Mouse (Mus musculus) layer of hippocampus, adult 9-11 months (tissue): Measurements from ENCODE around the gene Homer3.

Source experiments
- DNase-seq: peaks from one replicate; pipeline ENCODE4 v3.0.0; 2022

Gene Homer3

GRCm38 (mm10) chr8:70340659-70341058, 58.0 kb downstream of the Homer3 start:
- DNase-seq, result peak; percentile 56

- DNase-seq, result no peak
Measured at GRCm38 (mm10) chr8:70342007-70342406, 59.4 kb downstream of the Homer3 start.

- no peak for DNase-seq
Measured at GRCm38 (mm10) chr8:70343076-70343475, 60.4 kb downstream of the Homer3 start.

GRCm38 (mm10) chr8:70343696-70344095, 61.1 kb downstream of the Homer3 start:
- peak; percentile 48 for DNase-seq
